Mouse (Mus musculus) mouse trophoblast stem cell (cell line): ENCODE measurements around the gene Son.
"Not testable (repeated sequence)": the region's sequence is repeated elsewhere in the genome, so short reads cannot be mapped to it uniquely, and the experiment has no call there.

Experiments used
- in situ Hi-C, 2 experiments: fragments of 300-500 bp; cut with MseI, MboI; formaldehyde crosslinking; loops; 2 replicates in 1 of 2; 3 replicates in 1 of 2; pipeline ENCODE4 v1.15.1; 2025

The Son gene

GRCm38 (mm10) chr16:91639161-91639560, 8.1 kb upstream of the Son start:
- in situ Hi-C loops: no loop called here

GRCm38 (mm10) chr16:91639636-91640035, 7.7 kb upstream of the Son start:
- in situ Hi-C loops: no loop called here

- in situ Hi-C loops: no loop called here
Observed at GRCm38 (mm10) chr16:91640171-91640570, 7.1 kb upstream of the Son start.

- in situ Hi-C loops: no loop called here
Observed at GRCm38 (mm10) chr16:91644901-91645300, 2.4 kb upstream of the Son start.

GRCm38 (mm10) chr16:91645420-91645819, 1.9 kb upstream of the Son start:
- in situ Hi-C loops: not testable (repeated sequence)

- in situ Hi-C loops: no loop called here
Observed at GRCm38 (mm10) chr16:91645995-91646602, 1.2 kb upstream of the Son start.

- in situ Hi-C loops: no loop called here
Observed at GRCm38 (mm10) chr16:91646681-91647419, 456 bp upstream of the Son start, which contains the start of gene Gart. TSS of gene Gart (minus strand) at chr16:91646952.

GRCm38 (mm10) chr16:91648220-91648550, 879 bp downstream of the Son start:
- in situ Hi-C loops: no loop called here

- in situ Hi-C loops: no loop called here
Observed at GRCm38 (mm10) chr16:91649246-91649645, 1.9 kb downstream of the Son start.

GRCm38 (mm10) chr16:91649781-91650180, 2.5 kb downstream of the Son start:
- in situ Hi-C loops: no loop called here

GRCm38 (mm10) chr16:91652191-91652590, 4.9 kb downstream of the Son start:
- in situ Hi-C loops: no loop called here

GRCm38 (mm10) chr16:91655285-91655684, 8.0 kb downstream of the Son start:
- in situ Hi-C loops: no loop called here

GRCm38 (mm10) chr16:91657285-91657684, 10.0 kb downstream of the Son start:
- in situ Hi-C loops: no loop called here

- in situ Hi-C loops: no loop called here
Observed at GRCm38 (mm10) chr16:91658471-91658870, 11.2 kb downstream of the Son start.

- in situ Hi-C loops: no loop called here
Observed at GRCm38 (mm10) chr16:91659798-91660197, 12.5 kb downstream of the Son start.

- in situ Hi-C loops: no loop called here
Observed at GRCm38 (mm10) chr16:91661397-91661796, 14.1 kb downstream of the Son start.

- in situ Hi-C loops: no loop called here
Observed at GRCm38 (mm10) chr16:91662336-91662735, 15.0 kb downstream of the Son start.

GRCm38 (mm10) chr16:91663795-91664194, 16.5 kb downstream of the Son start:
- in situ Hi-C loops: no loop called here

GRCm38 (mm10) chr16:91674500-91674899, 27.2 kb downstream of the Son start:
- in situ Hi-C loops: no loop called here

GRCm38 (mm10) chr16:91678147-91678911, 31.0 kb downstream of the Son start:
- in situ Hi-C loops: no loop called here

GRCm38 (mm10) chr16:91680656-91681055, 33.4 kb downstream of the Son start:
- in situ Hi-C loops: no loop called here

- in situ Hi-C loops: no loop called here
Observed at GRCm38 (mm10) chr16:91685526-91685925, 38.2 kb downstream of the Son start.

- in situ Hi-C loops: no loop called here
Observed at GRCm38 (mm10) chr16:91686369-91686768, 39.1 kb downstream of the Son start.
